Mouse (Mus musculus) C2C12 (cell line): Measurements from ENCODE around the gene Dad1.

Source experiments
- CEBPB ChIP-seq: IDR thresholded peaks from one replicate; pipeline ENCODE4 v1.6.1; 2011; ENCODE audit warnings: low read depth, mild to moderate bottlenecking, control low read depth, moderate library complexity
- CTCF ChIP-seq: IDR thresholded peaks from one replicate; pipeline ENCODE4 v1.5.1; 2011; ENCODE audit not compliant: control insufficient read depth, insufficient read depth, insufficient read length
- FOSL1 ChIP-seq: IDR thresholded peaks from one replicate; pipeline ENCODE4 v1.8.0; 2011; ENCODE audit warnings: mild to moderate bottlenecking, low read length; ENCODE audit not compliant: poor library complexity, insufficient read depth, severe bottlenecking
- MAX ChIP-seq: IDR thresholded peaks from one replicate; pipeline ENCODE4 v1.6.1; 2011; ENCODE audit warnings: mild to moderate bottlenecking, control low read depth
- MYOG ChIP-seq: IDR thresholded peaks from one replicate; pipeline ENCODE4 v1.6.1; 2011; ENCODE audit not compliant: control insufficient read depth, insufficient read length; ENCODE audit errors: extremely low read depth

DNA sequence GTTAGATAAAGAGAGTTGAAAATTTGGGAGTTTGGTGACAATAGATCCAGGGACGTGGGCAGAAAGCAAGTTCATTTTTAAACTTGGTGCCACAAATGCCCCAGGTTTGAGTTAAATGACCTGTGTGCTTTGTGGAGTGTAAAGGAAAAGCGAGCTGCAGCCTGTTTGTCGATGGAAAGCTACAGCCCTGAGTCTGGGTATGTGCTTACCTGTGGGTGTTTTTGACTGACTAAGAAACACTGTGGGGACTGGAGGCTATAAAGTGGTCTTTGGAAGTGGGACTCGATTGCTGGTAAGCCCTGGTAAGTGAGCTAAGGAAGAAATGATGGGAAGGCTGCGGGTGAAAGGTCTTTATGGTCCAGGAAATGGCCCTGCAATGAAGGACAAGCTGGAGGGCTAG, 47.6 kb downstream of the Dad1 start:
- TF ChIP-seq MYOG (no peak), CTCF (no peak), CEBPB (no peak), MAX (no peak), FOSL1 (no peak)
